Mouse (Mus musculus) liver, adult (tissue): ENCODE measurements around the gene Sorbs1.
A peak's percentile ranks its signal among the peaks of the same experiment; 100 is the strongest.

ENCODE experiments used
- GATA4 ChIP-seq: IDR thresholded peaks from 2 replicates; pipeline ENCODE4 v1.6.1; 2014; ENCODE audit warnings: mild to moderate bottlenecking, low read length; ENCODE audit not compliant: insufficient replicate concordance

The Sorbs1 gene

GRCm38 (mm10) chr19:40371866-40372265 is 141.7 kb downstream of the Sorbs1 start:
- TF ChIP-seq GATA4, result no peak

- TF ChIP-seq GATA4, result peak; percentile 87
These were observed 143.4 kb downstream of the Sorbs1 start for GRCm38 (mm10) chr19:40369852-40370811.

- no peak for TF ChIP-seq GATA4
These were observed 145.1 kb downstream of the Sorbs1 start for GRCm38 (mm10) chr19:40368517-40368916.

- TF ChIP-seq GATA4, result no peak
These were observed 147.2 kb downstream of the Sorbs1 start for GRCm38 (mm10) chr19:40366163-40366941.

GRCm38 (mm10) chr19:40365137-40365536 is 148.4 kb downstream of the Sorbs1 start:
- no peak for TF ChIP-seq GATA4

- TF ChIP-seq GATA4, result no peak
These were observed 150.1 kb downstream of the Sorbs1 start for GRCm38 (mm10) chr19:40363447-40363846.

- no peak for TF ChIP-seq GATA4
These were observed 151.2 kb downstream of the Sorbs1 start for GRCm38 (mm10) chr19:40362203-40362865.

- no peak for TF ChIP-seq GATA4
These were observed 153.7 kb downstream of the Sorbs1 start for GRCm38 (mm10) chr19:40359712-40360394.

- TF ChIP-seq GATA4, result no peak
These were observed 156.8 kb downstream of the Sorbs1 start for GRCm38 (mm10) chr19:40356536-40357522.

- no peak for TF ChIP-seq GATA4
These were observed 158.5 kb downstream of the Sorbs1 start for GRCm38 (mm10) chr19:40355075-40355474.

- TF ChIP-seq GATA4, result no peak
These were observed 161.6 kb downstream of the Sorbs1 start for GRCm38 (mm10) chr19:40352006-40352405.

- no peak for TF ChIP-seq GATA4
These were observed 162.7 kb downstream of the Sorbs1 start for GRCm38 (mm10) chr19:40350835-40351234.
